In the genomic region with DNA sequence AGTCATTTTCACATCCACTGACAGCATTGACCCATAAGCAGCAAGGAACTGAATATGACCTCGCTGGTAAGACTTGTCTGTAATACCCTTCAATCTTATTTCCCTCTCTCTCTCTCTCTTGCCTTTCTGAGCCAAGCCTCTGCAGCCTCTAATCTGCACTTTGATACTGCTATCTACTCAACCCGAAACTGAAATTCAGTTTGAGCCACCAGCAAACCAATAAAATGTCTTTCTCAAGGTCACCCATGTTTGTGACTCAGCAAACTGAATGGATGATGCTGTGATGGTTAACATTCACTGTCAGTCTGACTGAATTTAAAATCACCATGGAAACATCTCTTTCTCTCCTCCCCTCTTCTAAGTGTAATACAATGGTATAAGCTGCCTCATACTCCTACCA, we compare ENCODE assay signal across 23 mouse cellular contexts.
"Had no signal": no experiment of that assay in that cellular context is flagged by ENCODE, and none has a peak within 500 bp of the region (broad histone marks: within the 10 kb centered on the region; RNA-seq: fewer than 3 reads in every experiment).

No protein-coding gene starts in this region.

- DNase-seq: gastrocnemius, adult 2 months; gastrocnemius, postnatal 10 days; gastrocnemius, postnatal 25 days; heart, adult 18-20 months; heart, postnatal 10 days; heart, postnatal 4 days; kidney, adult 18-20 months; kidney, adult 8-10 months; kidney, postnatal 10 days; kidney, postnatal 36 days; layer of hippocampus, adult 9-11 months; layer of hippocampus, postnatal 36 days; left cerebral cortex, postnatal 4 days had no signal

- H3K9me3 ChIP-seq: heart, embryonic 10.5 days; heart, embryonic 12.5 days; hindbrain, embryonic 10.5 days; hindbrain, embryonic 12.5 days; intestine, embryonic 15.5 days; limb, embryonic 13.5 days; limb, embryonic 15.5 days; liver, embryonic 12.5 days had no signal

- H3K27me3 ChIP-seq: heart, embryonic 12.5 days; hindbrain, embryonic 12.5 days; intestine, embryonic 15.5 days; limb, embryonic 13.5 days; limb, embryonic 15.5 days; liver, embryonic 12.5 days had no signal

- H3K4me3 ChIP-seq: gastrocnemius, adult 2 months; heart, embryonic 10.5 days; heart, embryonic 12.5 days; hindbrain, embryonic 10.5 days; hindbrain, embryonic 12.5 days; intestine, embryonic 15.5 days; limb, embryonic 13.5 days; limb, embryonic 15.5 days; liver, embryonic 12.5 days had no signal

- H3K4me2 ChIP-seq: heart, embryonic 12.5 days; hindbrain, embryonic 12.5 days; hindbrain, embryonic 14.5 days; intestine, embryonic 15.5 days; limb, embryonic 13.5 days; limb, embryonic 15.5 days; liver, embryonic 12.5 days had no signal

- H3K36me3 ChIP-seq: heart, embryonic 10.5 days; heart, embryonic 12.5 days; hindbrain, embryonic 10.5 days; hindbrain, embryonic 12.5 days; intestine, embryonic 15.5 days; limb, embryonic 13.5 days; limb, embryonic 15.5 days; liver, embryonic 12.5 days had no signal

- H3K9ac ChIP-seq: heart, embryonic 12.5 days; hindbrain, embryonic 12.5 days; hindbrain, embryonic 14.5 days; intestine, embryonic 15.5 days; limb, embryonic 13.5 days; limb, embryonic 15.5 days; liver, embryonic 12.5 days; liver, embryonic 14.5 days had no signal

- H3K4me1 ChIP-seq: heart, embryonic 10.5 days; heart, embryonic 12.5 days; hindbrain, embryonic 10.5 days; hindbrain, embryonic 12.5 days; intestine, embryonic 15.5 days; limb, embryonic 13.5 days; limb, embryonic 15.5 days; liver, embryonic 12.5 days had no signal

- H3K27ac ChIP-seq: gastrocnemius, adult 2 months; heart, embryonic 10.5 days; hindbrain, embryonic 10.5 days; hindbrain, embryonic 12.5 days; hindbrain, embryonic 14.5 days; intestine, embryonic 15.5 days; limb, embryonic 13.5 days; limb, embryonic 15.5 days; liver, embryonic 12.5 days; liver, embryonic 14.5 days had no signal
